Mouse (Mus musculus): ENCODE measurements at regions not wholly inside any gene's neighbourhood (a gene's known extent, or its start where the extent isn't known, plus 50 kb on each side); places are given as distances from the start of the nearest gene placed in this dataset.

GRCm38 (mm10) chr1:92269464-92269863 lies 74.0 kb upstream of the Hdac4 start:
- TF ChIP-seq USF2 (IDR thresholded peaks at IDR 0.05; ENCODE audit: borderline replicate concordance in 1 of 2, insufficient read depth in 1 of 2, low read depth in 1 of 2, low read length in 2 of 2) = no peak
- TF ChIP-seq CHD1 (IDR thresholded peaks at IDR 0.05; ENCODE audit: low read depth, low read length) = no peak
- no peak for TF ChIP-seq MYB (IDR thresholded peaks at IDR 0.05; ENCODE audit: low read depth, low read length)
- no peak for TF ChIP-seq ETS1 (IDR thresholded peaks at IDR 0.05; ENCODE audit: low read depth, low read length)
- no peak for TF ChIP-seq ZNF384 (IDR thresholded peaks at IDR 0.05; ENCODE audit: low read depth, low read length)
- TF ChIP-seq NRF1 (IDR thresholded peaks at IDR 0.05; ENCODE audit: insufficient read depth, low read depth, low read length, poor library complexity, severe bottlenecking) = no peak
- no peak for TF ChIP-seq GABPA (IDR thresholded peaks at IDR 0.05; ENCODE audit: low read depth, low read length)
- TF ChIP-seq E2F4 (IDR thresholded peaks at IDR 0.05; ENCODE audit: borderline replicate concordance, low read depth, low read length) = no peak
- TF ChIP-seq MXI1 (IDR thresholded peaks at IDR 0.05; ENCODE audit: low read depth, low read length) = no peak
- no peak for TF ChIP-seq JUND (IDR thresholded peaks at IDR 0.05; ENCODE audit: low read depth, low read length)
- no peak for TF ChIP-seq BHLHE40 (IDR thresholded peaks at IDR 0.05; ENCODE audit: borderline replicate concordance, low read depth, low read length)
- TF ChIP-seq CTCF (IDR thresholded peaks at IDR 0.05 in 2 of 3, conservative IDR thresholded peaks at IDR 0.05 in 1 of 3; ENCODE audit: control insufficient read depth in 1 of 3, insufficient read depth in 1 of 3, low read depth in 2 of 3, low read length in 3 of 3, poor library complexity in 1 of 3, severe bottlenecking in 1 of 3) = no peak
- TF ChIP-seq SIN3A (IDR thresholded peaks at IDR 0.05; ENCODE audit: low read length) = no peak
- TF ChIP-seq KAT2A (conservative IDR thresholded peaks at IDR 0.05; ENCODE audit: low read depth, low read length) = no peak
- no peak for TF ChIP-seq MAZ (IDR thresholded peaks at IDR 0.05; ENCODE audit: low read depth, low read length)
- no peak for TF ChIP-seq CHD2 (IDR thresholded peaks at IDR 0.05; ENCODE audit: low read length)
- H3K4me1 ChIP-seq (ENCODE audit: control insufficient read depth in 1 of 2, insufficient read depth in 2 of 2, low read length in 2 of 2) = no peaks in the 10 kb centered on the region
- H3K36me3 ChIP-seq (ENCODE audit: control insufficient read depth in 1 of 2, insufficient read depth in 2 of 2, low read length in 2 of 2) = no peaks in the 10 kb centered on the region
- H3K9ac ChIP-seq (ENCODE audit: control insufficient read depth, low read depth, low read length, poor library complexity, severe bottlenecking) = no peak overlapping the region
- no peaks in the 10 kb centered on the region for H3K9me3 ChIP-seq (replicated peaks; ENCODE audit: insufficient read depth, low read length)
- H3K4me3 ChIP-seq (ENCODE audit: control insufficient read depth in 1 of 2, insufficient read depth in 1 of 2, low read depth in 2 of 2, low read length in 2 of 2) = no peak overlapping the region
- no peak overlapping the region for H3K27ac ChIP-seq (ENCODE audit: control insufficient read depth, low read depth, low read length)
- no peaks in the 10 kb centered on the region for H3K27me3 ChIP-seq (ENCODE audit: control insufficient read depth in 1 of 2, insufficient read depth in 2 of 2, low read length in 2 of 2)
- no peak for DNase-seq (ENCODE audit: low read depth, low spot score)
- H3K79me2 ChIP-seq (ENCODE audit: control insufficient read depth, insufficient read depth, low read length, poor library complexity) = no peaks in the 10 kb centered on the region

GRCm38 (mm10) chr1:92264941-92265340 lies 69.4 kb upstream of the Hdac4 start:
- no peak for DNase-seq (ENCODE audit: low read depth, low spot score)
- Histone ChIP-seq H3K4me1 (ENCODE audit: control insufficient read depth in 1 of 2, insufficient read depth in 2 of 2, low read length in 2 of 2) (no peaks in the 10 kb centered on the region), H3K27me3 (ENCODE audit: control insufficient read depth in 1 of 2, insufficient read depth in 2 of 2, low read length in 2 of 2) (no peaks in the 10 kb centered on the region)

More at GRCm38 (mm10) chr1:92264941-92265340, 69.4 kb upstream of the Hdac4 start:
- Histone ChIP-seq H3K9ac (ENCODE audit: control insufficient read depth, low read depth, low read length, poor library complexity, severe bottlenecking) (no peak overlapping the region), H3K4me3 (ENCODE audit: control insufficient read depth in 1 of 2, insufficient read depth in 1 of 2, low read depth in 2 of 2, low read length in 2 of 2) (no peak overlapping the region), H3K79me2 (ENCODE audit: control insufficient read depth, insufficient read depth, low read length, poor library complexity) (no peaks in the 10 kb centered on the region), H3K9me3 (replicated peaks; ENCODE audit: insufficient read depth, low read length) (no peaks in the 10 kb centered on the region), H3K27ac (ENCODE audit: control insufficient read depth, low read depth, low read length) (no peak overlapping the region), H3K36me3 (ENCODE audit: control insufficient read depth in 1 of 2, insufficient read depth in 2 of 2, low read length in 2 of 2) (no peaks in the 10 kb centered on the region)
- no peak for TF ChIP-seq NRF1 (IDR thresholded peaks at IDR 0.05; ENCODE audit: insufficient read depth, low read depth, low read length, poor library complexity, severe bottlenecking)
- no peak for TF ChIP-seq MAFK (IDR thresholded peaks at IDR 0.05; ENCODE audit: borderline replicate concordance, low read depth, low read length)
- TF ChIP-seq NELFE (IDR thresholded peaks at IDR 0.05; ENCODE audit: low read depth, low read length) = no peak
- TF ChIP-seq MYC (IDR thresholded peaks at IDR 0.05; ENCODE audit: low read depth, low read length) = no peak
- no peak for TF ChIP-seq E2F4 (IDR thresholded peaks at IDR 0.05; ENCODE audit: borderline replicate concordance, low read depth, low read length)
- TF ChIP-seq ZMIZ1 (IDR thresholded peaks at IDR 0.05; ENCODE audit: low read depth, low read length) = no peak
- no peak for TF ChIP-seq ZKSCAN1 (IDR thresholded peaks at IDR 0.05; ENCODE audit: low read depth, low read length)
- TF ChIP-seq USF1 (IDR thresholded peaks at IDR 0.05; ENCODE audit: low read depth, low read length) = no peak
- TF ChIP-seq POLR2AphosphoS5 (IDR thresholded peaks at IDR 0.05; ENCODE audit: borderline replicate concordance, low read depth, low read length) = no peak
- TF ChIP-seq POLR2A (IDR thresholded peaks at IDR 0.05; ENCODE audit: control insufficient read depth in 1 of 2, insufficient read depth in 1 of 2, low read depth in 1 of 2, low read length in 2 of 2, poor library complexity in 1 of 2) = no peak
